Mouse (Mus musculus) neural tube, embryonic 15.5 days (tissue): ENCODE measurements around the gene Rere. TPM values are rescaled to one million over a fixed set of nuclear protein-coding genes. Genes with fewer than 3 reads are reported as not detected.
A peak's percentile ranks its signal among the peaks of the same experiment; 100 is the strongest.

Experiments
- ATAC-seq: fragments of 200-750 bp; cut with Nextera tagmentation; 2 replicates; pipeline ENCODE4 v1.8.0; 2017; ENCODE audit warnings: mild to moderate bottlenecking, moderate TSS enrichment, moderate library complexity; ENCODE audit not compliant: low FRiP score
- H3K27ac ChIP-seq: fragments of 300-500 bp; sonication (generic); replicated peaks from 2 replicates; pipeline ENCODE4 v1.5.1; 2015; ENCODE audit warnings: mild to moderate bottlenecking, inconsistent platforms
- H3K27me3 ChIP-seq: fragments of 300-500 bp; sonication (generic); replicated peaks from 2 replicates; pipeline ENCODE4 v1.6.1; 2015; ENCODE audit warnings: inconsistent platforms
- H3K36me3 ChIP-seq: fragments of 300-500 bp; sonication (generic); 2 replicates; pipeline ENCODE4 v1.6.1; 2015; ENCODE audit warnings: inconsistent platforms
- H3K4me1 ChIP-seq: fragments of 300-500 bp; sonication (generic); 2 replicates; pipeline ENCODE4 v1.6.1; 2015; ENCODE audit warnings: inconsistent platforms
- H3K4me2 ChIP-seq: fragments of 300-500 bp; sonication (generic); 2 replicates; pipeline ENCODE4 v1.6.1; 2015; ENCODE audit warnings: inconsistent platforms, mild to moderate bottlenecking, moderate library complexity
- H3K4me3 ChIP-seq: fragments of 300-500 bp; sonication (generic); replicated peaks from 2 replicates; pipeline ENCODE4 v1.5.1; 2015; ENCODE audit warnings: mild to moderate bottlenecking, inconsistent platforms
- H3K9ac ChIP-seq: fragments of 300-500 bp; sonication (generic); replicated peaks from 2 replicates; pipeline ENCODE4 v1.6.1; 2015; ENCODE audit warnings: mild to moderate bottlenecking, inconsistent platforms
- H3K9me3 ChIP-seq: fragments of 300-500 bp; sonication (generic); replicated peaks from 2 replicates; pipeline ENCODE4 v1.6.1; 2016; ENCODE audit warnings: inconsistent platforms
- WGBS: fragments of 180-500 bp; shearing (Covaris S2); methylation state at CpG from one replicate; pipeline ENCODE4 v1.1.7; 2015; ENCODE audit warnings: mixed read lengths; 5-methylcytosine and 5-hydroxymethylcytosine counted together
- polyA plus RNA-seq: library from polyadenylated mRNA; unstranded; fragments of >200 nt; fragmentation: Nextera tagmentation; extraction: Ambion mirVana; gene quantifications from 2 replicates; pipeline ENCODE4 v1.2.1, GENCODE M21; 2015

Gene Rere
- polyA plus RNA-seq, 1 experiment from 2014 or later: 34.6 TPM

- no peaks in the 10 kb centered on the region for H3K27me3 ChIP-seq
- ATAC-seq: no peak; the same call in 1 of the 2 replicates
- no peaks in the 10 kb centered on the region for H3K36me3 ChIP-seq
- H3K4me1 ChIP-seq: peaks cover 19% of the 10 kb centered on the region
- no peak overlapping the region for H3K4me2 ChIP-seq
- H3K27ac ChIP-seq: peak overlapping the region; percentile 24; the same call in 1 of the 2 replicates
- no peak overlapping the region for H3K9ac ChIP-seq
- no peak overlapping the region for H3K4me3 ChIP-seq
- no peaks in the 10 kb centered on the region for H3K9me3 ChIP-seq
- 64% methylated on average over 10 of the region's 10 CpGs for WGBS
These were observed 139.3 kb downstream of the Rere start for GRCm38 (mm10) chr4:150420576-150421263.

- peaks cover 47% of the 10 kb centered on the region for H3K4me1 ChIP-seq
- 0 out of 2 replicates have a peak overlapping the region, but pooled peaks have one; percentile 23 for H3K9ac ChIP-seq
- no peaks in the 10 kb centered on the region for H3K36me3 ChIP-seq
- peak overlapping the region; percentile 32 for H3K4me2 ChIP-seq
- H3K9me3 ChIP-seq: no peaks in the 10 kb centered on the region
- ATAC-seq: peak; percentile 15; the same call in 1 of the 2 replicates
- no peak overlapping the region for H3K4me3 ChIP-seq
- H3K27ac ChIP-seq: peak overlapping the region; percentile 85
- no peaks in the 10 kb centered on the region for H3K27me3 ChIP-seq
- 33% methylated on average over 8 of the region's 8 CpGs for WGBS
These were observed 144.8 kb downstream of the Rere start for GRCm38 (mm10) chr4:150426098-150426879.

- peak overlapping the region; percentile 85 for H3K27ac ChIP-seq
- no peak overlapping the region for H3K4me3 ChIP-seq
- no peaks in the 10 kb centered on the region for H3K27me3 ChIP-seq
- H3K9me3 ChIP-seq: no peaks in the 10 kb centered on the region
- peak; percentile 39; the same call in 1 of the 2 replicates for ATAC-seq
- 15% methylated on average over 5 of the region's 5 CpGs for WGBS
- H3K4me1 ChIP-seq: peaks cover 43% of the 10 kb centered on the region
- no peaks in the 10 kb centered on the region for H3K36me3 ChIP-seq
- H3K4me2 ChIP-seq: peak overlapping the region; percentile 32
- H3K9ac ChIP-seq: peak overlapping the region; percentile 23; the same call in 1 of the 2 replicates
These were observed 145.5 kb downstream of the Rere start for GRCm38 (mm10) chr4:150426880-150427476.

- Histone ChIP-seq H3K4me1 (peaks cover 43% of the 10 kb centered on the region), H3K4me3 (no peak overlapping the region), H3K9ac (no peak overlapping the region), H3K36me3 (no peaks in the 10 kb centered on the region), H3K4me2 (no peak overlapping the region), H3K27me3 (no peaks in the 10 kb centered on the region), H3K27ac (peak overlapping the region; percentile 15; the same call in 1 of the 2 replicates), H3K9me3 (no peaks in the 10 kb centered on the region)
- no peak for ATAC-seq
- WGBS: 81% methylated on average over 4 of the region's 4 CpGs
These were observed 147.3 kb downstream of the Rere start for GRCm38 (mm10) chr4:150428762-150429161.

- no peaks in the 10 kb centered on the region for H3K9me3 ChIP-seq
- WGBS: 92% methylated on average over 5 of the region's 5 CpGs
- ATAC-seq: no peak
- peaks cover 17% of the 10 kb centered on the region for H3K4me1 ChIP-seq
- H3K4me3 ChIP-seq: no peak overlapping the region
- H3K36me3 ChIP-seq: no peaks in the 10 kb centered on the region
- H3K4me2 ChIP-seq: no peak overlapping the region
- no peak overlapping the region for H3K9ac ChIP-seq
- no peak overlapping the region for H3K27ac ChIP-seq
- no peaks in the 10 kb centered on the region for H3K27me3 ChIP-seq
These were observed 152.6 kb downstream of the Rere start for GRCm38 (mm10) chr4:150433827-150434574.

- ATAC-seq: no peak
- Histone ChIP-seq H3K4me2 (no peak overlapping the region), H3K4me1 (peaks cover 21% of the 10 kb centered on the region), H3K27me3 (no peaks in the 10 kb centered on the region), H3K27ac (no peak overlapping the region), H3K4me3 (no peak overlapping the region), H3K9me3 (no peaks in the 10 kb centered on the region), H3K9ac (no peak overlapping the region), H3K36me3 (no peaks in the 10 kb centered on the region)
- WGBS: 95% methylated on average over 5 of the region's 5 CpGs
These were observed 154.1 kb downstream of the Rere start for GRCm38 (mm10) chr4:150435590-150435989.

GRCm38 (mm10) chr4:150438621-150439020, 157.2 kb downstream of the Rere start:
- Histone ChIP-seq H3K9ac (no peak overlapping the region), H3K27me3 (no peaks in the 10 kb centered on the region), H3K4me1 (peaks cover 38% of the 10 kb centered on the region), H3K36me3 (no peaks in the 10 kb centered on the region), H3K27ac (0 out of 2 replicates have a peak overlapping the region, but pooled peaks have one; percentile 5), H3K4me3 (no peak overlapping the region), H3K9me3 (no peaks in the 10 kb centered on the region), H3K4me2 (no peak overlapping the region)
- no peak for ATAC-seq
- WGBS: 79% methylated on average over 6 of the region's 6 CpGs

- peaks cover 62% of the 10 kb centered on the region for H3K4me1 ChIP-seq
These were observed 160.5 kb downstream of the Rere start for GRCm38 (mm10) chr4:150441931-150442330.

GRCm38 (mm10) chr4:150444068-150444467, 162.6 kb downstream of the Rere start:
- no peak overlapping the region for H3K4me3 ChIP-seq
- no peak for ATAC-seq
- no peaks in the 10 kb centered on the region for H3K27me3 ChIP-seq
- no peak overlapping the region for H3K27ac ChIP-seq
- H3K9me3 ChIP-seq: no peaks in the 10 kb centered on the region
- H3K36me3 ChIP-seq: no peaks in the 10 kb centered on the region
- 62% methylated on average over 3 of the region's 3 CpGs for WGBS
- H3K9ac ChIP-seq: no peak overlapping the region
- no peak overlapping the region for H3K4me2 ChIP-seq
- H3K4me1 ChIP-seq: peaks cover 77% of the 10 kb centered on the region

More at GRCm38 (mm10) chr4:150441931-150442330, 160.5 kb downstream of the Rere start:
- 73% methylated on average over 10 of the region's 10 CpGs for WGBS
- no peaks in the 10 kb centered on the region for H3K9me3 ChIP-seq
- H3K27ac ChIP-seq: 0 out of 2 replicates have a peak overlapping the region, but pooled peaks have one; percentile 7
- no peak overlapping the region for H3K4me2 ChIP-seq
- no peaks in the 10 kb centered on the region for H3K36me3 ChIP-seq
- no peak overlapping the region for H3K9ac ChIP-seq
- ATAC-seq: no peak
- no peaks in the 10 kb centered on the region for H3K27me3 ChIP-seq
- no peak overlapping the region for H3K4me3 ChIP-seq

GRCm38 (mm10) chr4:150446617-150447016, 165.2 kb downstream of the Rere start:
- peaks cover 74% of the 10 kb centered on the region for H3K4me1 ChIP-seq
- H3K4me2 ChIP-seq: no peak overlapping the region
- no peaks in the 10 kb centered on the region for H3K36me3 ChIP-seq
- WGBS: 54% methylated on average over 4 of the region's 4 CpGs
- no peaks in the 10 kb centered on the region for H3K9me3 ChIP-seq
- peak overlapping the region; percentile 54 for H3K27ac ChIP-seq
- no peaks in the 10 kb centered on the region for H3K27me3 ChIP-seq
- no peak overlapping the region for H3K4me3 ChIP-seq
- no peak overlapping the region for H3K9ac ChIP-seq
- 0 out of 2 replicates have a peak, but pooled peaks have one; percentile 10 for ATAC-seq

GRCm38 (mm10) chr4:150447517-150447916, 166.1 kb downstream of the Rere start:
- Histone ChIP-seq H3K36me3 (no peaks in the 10 kb centered on the region), H3K27ac (no peak overlapping the region), H3K9me3 (no peaks in the 10 kb centered on the region), H3K4me3 (no peak overlapping the region), H3K4me1 (peaks cover 75% of the 10 kb centered on the region), H3K9ac (no peak overlapping the region), H3K27me3 (no peaks in the 10 kb centered on the region), H3K4me2 (no peak overlapping the region)
- no peak for ATAC-seq
- 74% methylated on average over 3 of the region's 3 CpGs for WGBS
